Mouse (Mus musculus) retina, postnatal 7 days (tissue): ENCODE results near the gene Thrap3.

ENCODE experiments used
- DNase-seq: peaks from one replicate; pipeline ENCODE4 v3.0.0-alpha.2; 2012; ENCODE audit warnings: low read depth, low spot score

Thrap3 gene

GRCm38 (mm10) chr4:126202303-126203181, at the start of gene Thrap3:
Gene Thrap3, minus strand, starts transcription at chr4:126202760.
- DNase-seq, result peak; percentile 96

DNA sequence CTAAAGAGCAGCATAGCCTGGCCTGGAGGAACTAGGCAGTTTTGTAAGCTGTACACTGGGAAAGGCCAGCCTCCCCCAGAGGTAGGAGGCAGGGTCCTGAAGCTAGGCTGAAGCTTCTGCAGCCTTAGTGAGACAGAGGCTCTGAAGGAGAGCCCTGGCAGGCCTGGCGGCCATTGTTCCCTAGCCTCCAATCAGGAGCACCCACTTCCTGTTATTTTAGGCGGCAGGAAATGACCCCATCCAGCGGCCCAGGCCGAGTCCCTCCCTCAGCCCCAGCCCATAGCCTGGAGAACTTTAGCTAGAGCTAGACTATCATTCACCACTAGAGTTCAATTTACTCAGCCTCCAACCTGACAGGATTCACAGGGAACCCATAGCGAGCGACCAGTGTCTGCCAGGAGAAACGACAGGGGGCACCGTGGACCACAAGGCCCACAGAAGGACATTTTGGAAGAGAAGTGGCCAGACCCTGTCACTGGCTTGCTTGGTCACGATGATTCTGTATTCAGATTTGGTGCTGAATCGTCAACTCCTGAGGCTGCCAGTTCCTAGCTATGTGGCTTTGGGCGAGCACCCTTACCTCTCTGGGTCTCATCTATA, 49.2 kb upstream of the Thrap3 start:
- DNase-seq, result no peak

GRCm38 (mm10) chr4:126250659-126251058, 48.1 kb upstream of the Thrap3 start:
- DNase-seq, result no peak

DNA sequence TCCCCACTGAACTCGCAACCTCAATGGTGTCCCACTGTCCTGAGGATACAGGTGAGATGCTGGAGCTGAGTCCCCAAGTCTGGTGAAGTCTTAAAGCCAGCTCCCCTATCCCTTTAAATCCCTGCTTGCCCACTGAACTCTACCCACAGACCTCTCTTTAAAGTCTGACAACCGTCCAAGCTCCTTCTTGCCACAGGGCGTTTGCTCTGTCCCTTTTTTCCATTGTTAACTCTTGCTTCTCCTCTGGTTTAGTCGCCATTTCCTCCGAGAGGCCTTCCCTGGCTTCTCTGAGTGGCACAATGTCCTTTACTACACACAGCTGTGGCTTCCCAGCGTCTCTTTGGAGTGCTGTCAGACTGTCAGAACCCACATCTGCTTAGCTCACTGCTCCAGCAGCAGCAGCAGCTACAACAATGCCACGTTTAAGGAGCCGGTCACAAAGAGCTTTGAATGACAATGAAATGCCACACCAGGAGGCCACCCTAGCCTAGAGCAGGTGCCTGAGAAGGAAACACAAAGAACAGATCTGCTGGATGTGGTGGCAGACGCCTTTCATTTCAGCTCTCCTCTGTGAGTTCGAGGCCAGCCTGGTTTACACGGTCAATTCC, 45.8 kb upstream of the Thrap3 start:
- no peak for DNase-seq

- DNase-seq, result no peak
Observed at GRCm38 (mm10) chr4:126246202-126246889, 43.8 kb upstream of the Thrap3 start.

DNA sequence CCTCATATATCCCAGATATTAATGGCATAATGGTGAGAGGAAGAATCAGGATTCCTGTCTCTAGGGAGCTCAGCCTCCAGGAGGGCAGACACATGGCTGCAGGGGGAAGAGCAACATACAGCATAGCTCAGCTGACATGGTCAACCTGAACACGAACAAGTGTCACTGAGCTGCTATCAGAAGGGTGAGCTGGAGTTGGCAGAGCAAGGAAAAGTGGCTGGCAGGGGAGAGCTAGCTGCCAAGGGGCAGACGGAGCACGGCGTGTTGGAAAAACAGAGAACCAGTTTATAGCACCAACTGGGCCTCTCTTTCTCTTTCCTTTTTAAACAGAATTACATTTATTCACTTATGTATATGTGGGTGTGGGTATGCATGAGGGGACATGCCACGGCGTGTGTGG, 40.0 kb upstream of the Thrap3 start:
- no peak for DNase-seq

- DNase-seq, result no peak
Observed at GRCm38 (mm10) chr4:126241956-126242355, 39.4 kb upstream of the Thrap3 start.

DNA sequence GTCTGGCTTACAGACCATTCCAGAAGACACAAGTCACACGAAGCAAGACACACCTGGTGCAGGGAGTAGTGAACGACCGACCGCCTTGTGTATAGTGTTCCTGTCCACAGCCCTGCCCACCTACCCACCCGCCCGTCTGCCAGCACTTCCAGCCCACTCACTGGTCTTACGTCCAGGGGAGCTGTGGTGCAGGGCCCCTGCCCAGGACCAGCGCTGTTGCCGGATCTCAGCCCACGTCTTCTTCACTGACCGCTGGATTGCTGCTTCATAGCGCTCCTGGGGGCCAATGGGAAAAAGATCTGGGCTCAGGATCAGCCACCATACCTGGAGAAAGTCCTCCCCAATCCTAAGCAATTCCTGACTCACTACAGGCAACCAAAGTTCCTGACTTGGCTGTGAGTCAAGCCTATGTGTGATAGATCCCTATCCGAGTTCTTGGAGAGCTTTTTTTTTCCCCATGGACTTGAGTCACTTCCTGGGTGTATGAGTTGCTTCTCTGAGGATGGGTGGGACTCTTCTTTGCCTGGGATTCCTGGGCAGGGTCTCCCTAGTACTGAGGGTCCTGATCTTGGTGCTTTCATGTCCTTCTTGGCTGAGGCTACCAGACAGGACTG, 37.4 kb upstream of the Thrap3 start:
- no peak for DNase-seq

- DNase-seq, result no peak
Observed at GRCm38 (mm10) chr4:126237721-126238242, 35.2 kb upstream of the Thrap3 start.

GRCm38 (mm10) chr4:126236467-126237280, 34.1 kb upstream of the Thrap3 start:
- no peak for DNase-seq

DNA sequence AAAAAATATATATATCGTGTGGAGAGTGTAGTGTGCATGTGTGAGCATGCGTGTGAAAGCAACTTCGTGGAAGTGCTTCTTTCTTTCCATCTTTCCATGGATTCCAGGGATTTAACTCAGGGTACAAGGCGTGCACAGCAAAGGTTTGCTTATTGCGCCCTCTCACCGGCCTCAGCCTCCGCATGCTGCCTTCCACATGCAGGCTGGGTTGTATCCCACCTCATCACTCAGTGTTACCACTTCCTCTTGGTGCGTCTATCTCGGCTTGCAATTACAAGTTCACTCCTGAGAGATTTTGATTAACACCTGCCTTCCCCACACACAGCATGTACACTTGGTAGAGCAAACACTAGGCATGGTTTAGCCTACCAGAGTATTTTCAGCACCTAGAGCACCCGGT, 32.6 kb upstream of the Thrap3 start:
- no peak for DNase-seq

DNA sequence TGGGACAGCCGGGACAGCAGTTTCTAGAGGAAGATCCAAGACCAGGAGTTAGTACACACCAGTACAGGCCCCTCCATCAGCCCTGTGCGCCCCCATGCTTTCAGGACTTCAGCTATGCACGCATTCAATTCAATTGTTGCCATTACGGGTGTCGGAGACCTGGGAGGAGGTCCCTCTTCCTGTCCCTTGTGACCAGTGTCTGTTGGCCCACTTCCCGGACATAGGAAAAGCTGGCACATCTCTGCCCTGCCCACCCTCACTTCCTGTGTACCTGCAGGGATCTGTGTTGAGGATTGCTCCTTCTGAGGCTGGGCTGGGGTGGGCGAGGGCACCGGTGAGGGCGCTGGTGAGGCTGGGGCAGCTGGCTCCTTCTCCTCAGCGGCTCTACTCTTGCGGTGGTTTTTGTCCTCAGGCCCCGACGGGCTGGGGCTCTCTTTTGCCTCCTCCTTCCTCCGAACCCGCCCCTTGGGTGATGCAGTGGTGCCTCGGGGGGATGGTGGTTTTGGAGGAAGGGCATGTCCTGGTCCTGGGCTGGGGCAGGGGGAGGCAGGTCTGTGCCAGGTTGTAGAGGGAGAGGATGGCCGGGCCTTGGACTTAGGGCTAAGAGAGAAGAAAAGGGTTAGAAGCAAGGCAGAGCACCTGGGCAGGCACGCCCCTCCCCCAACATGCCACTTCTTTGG, 32.1 kb upstream of the Thrap3 start:
- no peak for DNase-seq

GRCm38 (mm10) chr4:126233676-126234308, 31.2 kb upstream of the Thrap3 start:
- DNase-seq, result no peak

GRCm38 (mm10) chr4:126229900-126230299, 27.3 kb upstream of the Thrap3 start:
- no peak for DNase-seq

GRCm38 (mm10) chr4:126228144-126228543, 25.6 kb upstream of the Thrap3 start:
- no peak for DNase-seq

- peak; percentile 84 for DNase-seq
Observed at GRCm38 (mm10) chr4:126227077-126227761, 24.7 kb upstream of the Thrap3 start.

DNA sequence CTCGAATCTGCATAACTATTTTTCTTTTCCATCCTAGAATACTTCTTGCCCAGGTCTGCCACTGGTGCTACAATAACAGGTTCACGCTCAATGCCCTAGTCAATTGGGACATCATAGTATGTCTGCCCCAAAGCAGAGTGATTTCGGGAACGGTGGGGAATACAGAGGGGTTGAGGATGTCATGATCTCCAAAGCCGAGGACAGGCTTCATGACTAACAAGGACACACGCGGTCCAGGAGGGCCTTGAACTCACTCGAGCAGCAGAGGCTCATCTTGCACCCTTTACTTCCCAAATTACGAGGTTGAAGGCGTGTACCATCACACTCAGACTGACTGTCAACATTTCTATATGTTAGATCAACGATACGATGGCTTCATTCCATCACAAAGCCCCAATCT, 24.1 kb upstream of the Thrap3 start:
- no peak for DNase-seq

GRCm38 (mm10) chr4:126222631-126223030, 20.1 kb upstream of the Thrap3 start:
- DNase-seq, result no peak

DNA sequence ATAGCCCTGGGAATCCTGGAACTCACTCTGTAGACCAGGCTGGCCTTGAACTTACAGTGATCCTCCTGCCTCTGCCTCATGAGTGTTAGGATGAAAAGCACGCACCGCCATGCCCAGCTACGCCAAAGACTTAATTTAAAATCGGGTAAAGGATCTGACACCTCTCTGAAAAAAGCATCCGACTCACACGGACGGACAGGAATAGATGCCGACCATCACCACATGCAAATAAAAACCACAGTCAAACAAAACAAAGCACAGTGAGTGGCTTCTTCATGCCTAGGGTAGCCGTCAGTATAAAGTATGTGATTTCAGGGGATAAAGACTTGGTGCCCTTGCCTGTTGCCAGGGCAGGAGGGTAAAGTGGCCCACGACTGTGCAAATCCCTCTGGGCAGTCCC, 17.5 kb upstream of the Thrap3 start:
- no peak for DNase-seq
